Mouse (Mus musculus) hindbrain, postnatal 0 days (tissue): ENCODE results near the gene Umps. TPM values are rescaled to one million over a fixed set of nuclear protein-coding genes. Genes with fewer than 3 reads are reported as not detected.

Experiments used
- ATAC-seq: fragments of 200-750 bp; cut with Nextera tagmentation; 2 replicates; pipeline ENCODE4 v1.8.0; 2017; ENCODE audit warnings: mild to moderate bottlenecking, moderate TSS enrichment, moderate library complexity
- DNase-seq: peaks from one replicate; pipeline ENCODE4 v3.0.0-alpha.2; 2015; ENCODE audit warnings: low spot score
- H3K27ac ChIP-seq: fragments of 300-500 bp; sonication (generic); 2 replicates; pipeline ENCODE4 v1.5.1; 2014; ENCODE audit warnings: mild to moderate bottlenecking
- H3K27me3 ChIP-seq: fragments of 300-500 bp; sonication (generic); 2 replicates; pipeline ENCODE4 v1.6.1; 2014; ENCODE audit warnings: low read length, mixed read lengths; ENCODE audit not compliant: insufficient read depth
- H3K36me3 ChIP-seq: fragments of 300-500 bp; sonication (generic); 2 replicates; pipeline ENCODE4 v1.6.1; 2014; ENCODE audit warnings: low read length, mixed read lengths; ENCODE audit not compliant: insufficient read depth
- H3K4me1 ChIP-seq: fragments of 300-500 bp; sonication (generic); 2 replicates; pipeline ENCODE4 v1.6.1; 2014; ENCODE audit warnings: antibody characterized with exemption, low read length, mixed read lengths; ENCODE audit not compliant: insufficient read depth
- H3K4me2 ChIP-seq: fragments of 300-500 bp; sonication (generic); 2 replicates; pipeline ENCODE4 v1.6.1; 2014; ENCODE audit warnings: low read depth, mild to moderate bottlenecking, low read length, moderate library complexity, mixed read lengths
- H3K4me3 ChIP-seq: fragments of 300-500 bp; sonication (generic); 2 replicates; pipeline ENCODE4 v1.5.1; 2014; ENCODE audit warnings: low read length
- H3K9ac ChIP-seq: fragments of 300-500 bp; sonication (generic); replicated peaks from 2 replicates; pipeline ENCODE4 v1.6.1; 2014; ENCODE audit warnings: mild to moderate bottlenecking, low read length, moderate library complexity, mixed read lengths
- H3K9me3 ChIP-seq: fragments of 300-500 bp; sonication (generic); 2 replicates; pipeline ENCODE4 v1.6.1; 2016; ENCODE audit warnings: low read length, mixed read lengths
- CTCF ChIP-seq: IDR thresholded peaks from 2 replicates; pipeline ENCODE4 v1.5.1; 2016; ENCODE audit warnings: antibody characterized with exemption, control low read depth, low read depth
- WGBS: fragments of 180-500 bp; shearing (Covaris S2); extraction: QIAGEN DNeasy Blood & Tissue Kit; methylation state at CpG from one replicate; pipeline ENCODE4 v1.1.7; 2014; 5-methylcytosine and 5-hydroxymethylcytosine counted together
- polyA plus RNA-seq: library from polyadenylated mRNA; unstranded; fragments of >200 nt; fragmentation: Nextera tagmentation; extraction: Ambion mirVana; gene quantifications from 2 replicates; pipeline ENCODE4 v1.2.1, GENCODE M21; 2015
- total RNA-seq: library from RNA; depleted of rRNA; stranded (reverse); fragments of >200 nt; gene quantifications from 2 replicates; pipeline ENCODE4 v1.2.3, GENCODE M21; 2014; rRNA removed

Gene Umps
- total and polyA plus RNA-seq, 2 experiments from 2014 or later, result 23.6 to 23.7 TPM

DNA sequence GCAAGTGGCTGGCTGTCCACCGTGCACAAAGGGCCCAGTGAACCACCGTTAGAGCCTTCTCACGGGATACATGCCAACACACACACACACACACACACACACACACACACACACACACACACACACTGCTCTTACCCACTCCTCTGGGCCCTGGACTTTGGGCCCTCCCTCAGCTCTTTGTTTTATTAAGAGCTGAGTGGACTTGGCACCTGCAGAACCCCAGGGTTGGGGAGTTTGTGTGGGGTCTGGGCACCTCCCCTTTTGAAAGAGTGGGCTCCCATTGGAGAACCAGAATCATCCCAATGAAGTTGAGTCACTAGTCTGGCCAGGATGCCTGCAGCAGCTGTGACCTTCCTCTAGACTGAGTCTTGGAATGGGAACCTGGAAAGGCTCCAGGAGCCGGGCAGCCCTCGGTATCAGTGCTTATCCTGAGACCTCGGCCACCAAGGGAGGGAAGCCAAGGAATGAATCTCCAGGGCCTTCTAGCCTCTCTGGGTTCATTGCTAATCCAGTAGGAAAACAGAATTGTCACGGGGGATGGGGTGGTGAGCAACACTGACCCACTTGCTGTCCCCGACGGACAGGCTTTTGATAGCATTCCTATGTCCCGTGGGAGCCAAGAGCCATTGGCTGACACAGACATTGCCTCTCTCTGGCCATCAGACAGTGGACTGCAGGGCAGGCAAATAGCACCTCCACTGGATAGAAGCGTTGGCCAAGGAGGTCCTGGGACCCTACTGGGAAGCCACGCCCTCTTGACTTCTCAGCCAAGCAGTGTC is 50.2 kb downstream of the Umps start:
- H3K4me1 ChIP-seq, result 0 out of 2 replicates have a peak, but pooled peaks cover 2% of the 10 kb centered on the region
- ATAC-seq (peak; percentile 91), DNase-seq (peak; percentile 80)
- H3K4me3 ChIP-seq, result no peak overlapping the region
- H3K27me3 ChIP-seq, result no peaks in the 10 kb centered on the region
- H3K27ac ChIP-seq, result peak overlapping the region; percentile 57
- no peaks in the 10 kb centered on the region for H3K36me3 ChIP-seq
- 0 out of 2 replicates have a peak, but pooled peaks have one; percentile 14 for TF ChIP-seq CTCF
- H3K9me3 ChIP-seq, result no peaks in the 10 kb centered on the region
- H3K9ac ChIP-seq, result no peak overlapping the region
- H3K4me2 ChIP-seq, result no peak overlapping the region
- WGBS, result 42% methylated on average over 12 of the region's 12 CpGs

DNA sequence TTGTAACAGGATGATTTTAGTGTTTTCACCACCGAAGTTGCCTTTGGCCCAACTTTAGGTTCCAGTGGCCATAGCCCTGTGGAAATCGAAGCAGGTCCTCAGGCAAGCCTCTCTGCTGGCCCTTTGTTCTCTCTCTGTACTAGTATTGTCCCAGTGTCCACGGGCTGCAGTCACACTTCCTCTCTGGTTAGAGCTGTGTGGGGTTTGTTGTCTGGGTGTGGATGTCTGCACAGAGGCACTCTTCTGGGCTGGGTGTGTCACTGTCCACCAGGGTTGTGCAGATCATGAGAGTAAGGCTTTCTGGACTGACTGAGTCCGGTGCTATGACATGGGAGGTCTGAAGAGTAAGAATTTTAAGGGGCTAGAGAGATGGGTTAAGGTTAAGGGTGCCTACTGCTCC is 51.8 kb downstream of the Umps start:
- 64% methylated on average over 4 of the region's 4 CpGs for WGBS
- ATAC-seq (no peak), DNase-seq (no peak)
- H3K4me2 ChIP-seq, result no peak overlapping the region
- no peaks in the 10 kb centered on the region for H3K36me3 ChIP-seq
- H3K9me3 ChIP-seq, result no peaks in the 10 kb centered on the region
- no peak overlapping the region for H3K9ac ChIP-seq
- H3K27ac ChIP-seq, result no peak overlapping the region; the same call in 1 of the 2 replicates
- TF ChIP-seq CTCF, result no peak
- no peak overlapping the region for H3K4me3 ChIP-seq
- H3K4me1 ChIP-seq, result 0 out of 2 replicates have a peak, but pooled peaks cover 2% of the 10 kb centered on the region
- no peaks in the 10 kb centered on the region for H3K27me3 ChIP-seq

GRCm38 (mm10) chr16:33908239-33908638 is 58.6 kb downstream of the Umps start:
- H3K36me3 ChIP-seq, result no peaks in the 10 kb centered on the region
- no peaks in the 10 kb centered on the region for H3K9me3 ChIP-seq
- DNase-seq (peak; percentile 40), ATAC-seq (0 out of 2 replicates have a peak, but pooled peaks have one; percentile 47)
- H3K9ac ChIP-seq, result no peak overlapping the region
- WGBS, result 30% methylated on average over 4 of the region's 4 CpGs
- no peak for TF ChIP-seq CTCF
- H3K4me3 ChIP-seq, result no peak overlapping the region
- no peak overlapping the region for H3K4me2 ChIP-seq
- no peaks in the 10 kb centered on the region for H3K4me1 ChIP-seq
- no peaks in the 10 kb centered on the region for H3K27me3 ChIP-seq
- no peak overlapping the region for H3K27ac ChIP-seq

Other genes with a start within 250 kb of the Umps start
- gene Muc13, start 173.0 kb downstream of the Umps start, total RNA-seq, result not detected in 2 replicates
- gene Muc13, start 173.0 kb downstream of the Umps start, polyA plus RNA-seq, result 0.06 TPM in 1 of 2 replicates, not detected in the other
- 46.7 and 52.8 TPM in 2 replicates for gene Itgb5, start 137.4 kb downstream of the Umps start, total RNA-seq
- 18.4 and 20.0 TPM in 2 replicates for gene Itgb5, start 137.4 kb downstream of the Umps start, polyA plus RNA-seq